Mouse (Mus musculus) liver, embryonic 14.5 days (tissue): ENCODE measurements around the gene Gab2. TPM values are rescaled to one million over a fixed set of nuclear protein-coding genes. Genes with fewer than 3 reads are reported as not detected.
A peak's percentile ranks its signal among the peaks of the same experiment; 100 is the strongest.

Experiments
- ATAC-seq: fragments of 200-750 bp; cut with Nextera tagmentation; 2 replicates; pipeline ENCODE4 v1.8.0; 2017; ENCODE audit warnings: moderate number of reproducible peaks, mild to moderate bottlenecking, moderate library complexity; ENCODE audit not compliant: insufficient read depth
- DNase-seq, 3 experiments: peaks; one replicate each; pipeline ENCODE4 v3.0.0-alpha.2; 2012 to 2013; ENCODE audit warnings: low read depth in 3 of 3, low spot score in 3 of 3
- H3K27ac ChIP-seq: fragments of 300-500 bp; sonication (generic); 2 replicates; pipeline ENCODE4 v1.5.1; 2014; ENCODE audit warnings: moderate library complexity, mild to moderate bottlenecking, control low read depth, inconsistent platforms
- H3K27me3 ChIP-seq: fragments of 300-500 bp; sonication (generic); 2 replicates; pipeline ENCODE4 v1.6.1; 2014; ENCODE audit warnings: mild to moderate bottlenecking, low read length, moderate library complexity; ENCODE audit not compliant: control insufficient read depth, insufficient read depth
- H3K36me3 ChIP-seq: fragments of 300-500 bp; sonication (generic); replicated peaks from 2 replicates; pipeline ENCODE4 v1.6.1; 2014; ENCODE audit warnings: low read depth; ENCODE audit not compliant: control insufficient read depth, insufficient read depth
- H3K4me1 ChIP-seq, 2 experiments: fragments of 200-500 bp in 1 of 2; fragments of 300-500 bp in 1 of 2; sonication (generic) in 1 of 2; replicated peaks; 2 replicates each; pipeline ENCODE4 v1.6.1; 2012 to 2014; ENCODE audit warnings: antibody characterized with exemption in 1 of 2, inconsistent platforms in 1 of 2, low read length in 1 of 2; ENCODE audit not compliant: control insufficient read depth in 2 of 2, insufficient read depth in 2 of 2
- H3K4me2 ChIP-seq: fragments of 300-500 bp; sonication (generic); 2 replicates; pipeline ENCODE4 v1.6.1; 2014; ENCODE audit warnings: low read depth, mild to moderate bottlenecking, control low read depth, moderate library complexity
- H3K4me3 ChIP-seq, 2 experiments: fragments of 200-500 bp in 1 of 2; fragments of 300-500 bp in 1 of 2; sonication (generic) in 1 of 2; 2 replicates each; pipeline ENCODE4 v1.5.1; 2012 to 2014; ENCODE audit warnings: low read depth in 2 of 2, low read length in 2 of 2, mild to moderate bottlenecking in 2 of 2, control low read depth in 1 of 2, inconsistent platforms in 1 of 2, moderate library complexity in 1 of 2; ENCODE audit not compliant: insufficient read depth in 1 of 2
- H3K9ac ChIP-seq: fragments of 300-500 bp; sonication (generic); replicated peaks from 2 replicates; pipeline ENCODE4 v1.6.1; 2014; ENCODE audit warnings: mild to moderate bottlenecking, control low read depth, moderate library complexity
- H3K9me3 ChIP-seq: fragments of 300-500 bp; sonication (generic); 2 replicates; pipeline ENCODE4 v1.6.1; 2016; ENCODE audit warnings: low read length, mixed read lengths; ENCODE audit not compliant: control insufficient read depth
- CTCF ChIP-seq: IDR thresholded peaks from 2 replicates; pipeline ENCODE4 v1.5.1; 2016; ENCODE audit warnings: antibody characterized with exemption, low read depth, control low read depth
- EP300 ChIP-seq: IDR thresholded peaks from 2 replicates; pipeline ENCODE4 v1.6.1; 2016; ENCODE audit warnings: antibody characterized with exemption, low read depth
- WGBS: fragments of 180-500 bp; shearing (Covaris S2); extraction: QIAGEN DNeasy Blood & Tissue Kit; methylation state at CpG from one replicate; pipeline ENCODE4 v1.1.7; 2014; ENCODE audit not compliant: insufficient replicate concordance; 5-methylcytosine and 5-hydroxymethylcytosine counted together
- polyA plus RNA-seq, 2 experiments: library from polyadenylated mRNA; depleted of rRNA in 1 of 2; stranded (reverse) in 1 of 2; unstranded in 1 of 2; fragments of >200 nt; fragmentation: Nextera tagmentation in 1 of 2; extraction: Ambion mirVana in 1 of 2; gene quantifications; 2 replicates each; pipeline versions ENCODE4 v1.2.1 to v1.2.3; 2012 to 2014

Gab2 gene
- polyA plus RNA-seq, 2 experiments: 1.9 to 2.4 TPM

DNA sequence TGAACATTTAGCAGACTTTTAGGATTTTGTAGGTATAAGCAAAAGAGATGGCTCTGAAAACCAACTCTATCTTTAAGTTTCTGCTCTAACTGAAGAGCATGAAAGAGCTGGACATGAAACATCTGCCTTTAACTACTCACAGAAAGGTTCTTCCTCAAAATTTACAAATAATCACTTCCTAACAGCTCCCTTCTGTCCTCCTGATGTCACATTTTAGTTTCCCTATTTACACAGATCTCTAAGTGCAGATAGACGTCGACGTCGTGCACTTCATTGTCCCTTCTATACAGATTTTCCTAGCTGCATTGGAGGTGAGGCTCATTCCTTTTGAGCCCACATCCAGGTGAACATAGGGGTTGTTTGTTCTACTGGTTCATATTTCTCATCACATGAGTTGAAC lies 90.3 kb downstream of the Gab2 start:
- ATAC-seq (0 out of 2 replicates have a peak, but pooled peaks have one; percentile 8), DNase-seq (no peak)
- Histone ChIP-seq H3K9me3 (no peaks in the 10 kb centered on the region), H3K4me1 (peaks cover 12 to 15% of the 10 kb centered on the region in 2 experiments), H3K36me3 (no peaks in the 10 kb centered on the region), H3K4me2 (peak overlapping the region; percentile 15; the same call in 1 of the 2 replicates), H3K27me3 (no peaks in the 10 kb centered on the region), H3K4me3 (no peak overlapping the region), H3K27ac (no peak overlapping the region; the same call in 1 of the 2 replicates), H3K9ac (no peak overlapping the region)
- TF ChIP-seq CTCF (no peak), EP300 (no peak)
- WGBS: 8% methylated on average over 4 of the region's 4 CpGs

DNA sequence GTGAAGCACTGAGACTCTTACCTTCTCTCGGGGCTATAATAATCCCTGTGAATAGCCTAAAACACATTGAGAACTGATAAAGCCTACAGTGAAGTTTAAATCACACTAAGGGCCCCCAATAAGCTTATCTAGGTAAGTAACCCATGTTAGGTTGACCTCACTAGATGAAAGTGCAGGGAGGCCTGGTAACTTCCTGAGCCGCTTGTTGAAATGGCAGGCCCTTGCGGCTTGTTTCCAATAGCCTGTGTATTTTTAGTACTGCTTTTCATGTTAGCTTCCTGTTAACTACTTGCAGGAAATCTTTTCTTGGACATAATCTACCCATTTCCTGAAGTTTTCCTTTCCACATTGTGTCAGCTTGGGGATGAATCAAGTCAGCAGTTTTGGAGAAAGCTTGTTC lies 90.7 kb downstream of the Gab2 start:
- DNase-seq (no peak), ATAC-seq (peak; percentile 57)
- no peak overlapping the region for H3K4me3 ChIP-seq
- H3K9me3 ChIP-seq: no peaks in the 10 kb centered on the region
- 16% methylated on average over 3 of the region's 3 CpGs for WGBS
- no peak overlapping the region for H3K9ac ChIP-seq
- no peaks in the 10 kb centered on the region for H3K27me3 ChIP-seq
- H3K27ac ChIP-seq: no peak overlapping the region; the same call in 1 of the 2 replicates
- peak overlapping the region; percentile 15 for H3K4me2 ChIP-seq
- no peaks in the 10 kb centered on the region for H3K36me3 ChIP-seq
- TF ChIP-seq EP300: no peak
- TF ChIP-seq CTCF: no peak
- peaks cover 12 to 15% of the 10 kb centered on the region in 2 experiments for H3K4me1 ChIP-seq

DNA sequence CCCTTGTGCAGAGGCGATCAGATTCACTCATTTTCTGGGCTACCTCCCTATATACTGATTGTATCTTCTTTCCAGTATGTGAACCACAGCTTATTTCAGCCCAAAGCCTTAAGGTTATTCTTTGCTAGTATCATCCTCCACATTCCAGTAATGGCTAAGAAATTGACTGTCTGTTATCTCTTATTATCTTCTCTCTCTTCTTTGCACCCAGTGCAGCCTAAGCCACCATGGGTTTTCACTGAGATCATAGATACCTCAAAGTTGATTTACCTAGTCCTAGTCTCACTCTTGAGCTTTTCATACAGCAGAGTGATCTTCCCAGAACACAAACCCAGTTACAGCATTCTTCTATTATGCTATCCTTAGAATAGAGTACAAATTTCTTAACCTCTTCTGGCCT lies 100.5 kb downstream of the Gab2 start:
- DNase-seq: no peak
- Histone ChIP-seq H3K27me3 (no peaks in the 10 kb centered on the region), H3K4me3 (no peak overlapping the region), H3K4me1 (peaks cover 30 to 32% of the 10 kb centered on the region in 2 experiments), H3K4me2 (no peak overlapping the region), H3K9me3 (no peaks in the 10 kb centered on the region), H3K9ac (no peak overlapping the region), H3K36me3 (no peaks in the 10 kb centered on the region), H3K27ac (no peak overlapping the region)
- WGBS: 33% methylated on average over 1 of the region's 1 CpGs
- 0 out of 2 replicates have a peak, but pooled peaks have one; percentile 22 for ATAC-seq
- TF ChIP-seq EP300: no peak
- TF ChIP-seq CTCF: no peak

DNA sequence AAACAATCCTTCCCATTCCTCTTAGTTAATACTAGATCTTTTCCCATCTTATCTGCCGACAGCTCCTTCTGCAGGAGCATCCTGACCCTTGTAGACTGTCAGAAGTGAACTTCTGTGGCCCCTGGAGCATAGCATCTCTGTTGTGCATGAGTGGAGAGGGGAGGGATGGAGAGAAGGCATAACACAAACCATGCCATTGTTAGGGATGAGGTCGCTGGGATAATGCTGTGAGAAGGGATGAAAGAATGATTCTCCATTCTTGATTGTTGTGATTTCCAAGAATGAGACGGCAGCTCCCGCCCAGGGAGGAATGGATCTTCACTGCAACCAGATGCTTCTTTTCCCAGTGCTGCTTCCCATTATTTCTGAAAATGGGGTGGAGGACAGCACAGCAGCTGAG lies 102.0 kb downstream of the Gab2 start:
- Histone ChIP-seq H3K9ac (no peak overlapping the region), H3K27ac (0 out of 2 replicates have a peak overlapping the region, but pooled peaks have one; percentile 9), H3K4me3 (no peak overlapping the region), H3K27me3 (no peaks in the 10 kb centered on the region), H3K36me3 (no peaks in the 10 kb centered on the region), H3K4me2 (peak overlapping the region; percentile 55), H3K4me1 (peaks cover 30 to 32% of the 10 kb centered on the region in 2 experiments), H3K9me3 (no peaks in the 10 kb centered on the region)
- DNase-seq: no peak
- TF ChIP-seq CTCF (no peak), EP300 (no peak)
- 40% methylated on average over 4 of the region's 4 CpGs for WGBS
- no peak for ATAC-seq

DNA sequence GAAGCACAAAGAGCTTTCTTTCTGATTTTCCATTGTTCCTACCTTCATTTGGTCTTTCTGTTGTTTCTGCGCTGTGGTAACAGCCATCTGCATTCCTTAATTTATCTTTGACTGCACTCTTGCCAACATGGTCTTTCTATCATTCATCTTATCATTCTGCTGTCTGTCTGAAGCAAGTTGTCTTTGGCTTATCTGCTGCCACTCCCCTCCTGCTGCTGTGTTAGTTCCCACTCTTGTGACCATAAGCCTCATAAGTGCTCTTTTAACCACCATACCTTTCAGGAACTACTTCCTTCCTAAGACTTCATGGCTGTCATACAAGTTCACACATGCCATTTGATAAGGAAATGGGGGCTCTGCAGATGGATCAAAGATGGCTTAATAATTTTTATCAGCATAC lies 102.6 kb downstream of the Gab2 start:
- ATAC-seq: peak; percentile 90
- DNase-seq: peak; percentile 58 to 62 (median 61)
- Histone ChIP-seq H3K36me3 (no peaks in the 10 kb centered on the region), H3K27me3 (no peaks in the 10 kb centered on the region), H3K27ac (peak overlapping the region; percentile 37), H3K4me2 (peak overlapping the region; percentile 55), H3K9me3 (no peaks in the 10 kb centered on the region), H3K4me1 (peaks cover 30 to 32% of the 10 kb centered on the region in 2 experiments), H3K9ac (no peak overlapping the region), H3K4me3 (no peak overlapping the region)
- WGBS: 3% methylated on average over 1 of the region's 1 CpGs
- TF ChIP-seq CTCF (no peak), EP300 (peak; percentile 90)
